Mouse (Mus musculus) liver, embryonic 11.5 days (tissue): ENCODE data around the gene Ypel4. TPM values are rescaled to one million over a fixed set of nuclear protein-coding genes. Genes with fewer than 3 reads are reported as not detected.
A peak's percentile ranks its signal among the peaks of the same experiment; 100 is the strongest.

ENCODE experiments used
- ATAC-seq: fragments of 200-750 bp; cut with Nextera tagmentation; replicated peaks from 2 replicates; pipeline ENCODE4 v1.8.0; 2017; ENCODE audit warnings: moderate number of reproducible peaks, mild to moderate bottlenecking, moderate TSS enrichment, moderate library complexity; ENCODE audit not compliant: low FRiP score
- DNase-seq: peaks from one replicate; pipeline ENCODE4 v3.0.0-alpha.2; 2017; ENCODE audit warnings: low spot score
- H3K27ac ChIP-seq: fragments of 300-500 bp; sonication (generic); 2 replicates; pipeline ENCODE4 v1.5.1; 2014; ENCODE audit warnings: mild to moderate bottlenecking, low read depth, low read length, control low read depth
- H3K27me3 ChIP-seq: fragments of 300-500 bp; sonication (generic); replicated peaks from 2 replicates; pipeline ENCODE4 v1.6.1; 2014; ENCODE audit warnings: low read length, mixed read lengths; ENCODE audit not compliant: control insufficient read depth, insufficient read depth
- H3K36me3 ChIP-seq: fragments of 300-500 bp; sonication (generic); 2 replicates; pipeline ENCODE4 v1.6.1; 2014; ENCODE audit warnings: mild to moderate bottlenecking, low read length, moderate library complexity, mixed read lengths; ENCODE audit not compliant: control insufficient read depth, insufficient read depth
- H3K4me1 ChIP-seq: fragments of 300-500 bp; sonication (generic); replicated peaks from 2 replicates; pipeline ENCODE4 v1.6.1; 2014; ENCODE audit warnings: low read length, mixed read lengths; ENCODE audit not compliant: control insufficient read depth, insufficient read depth
- H3K4me2 ChIP-seq: fragments of 300-500 bp; sonication (generic); 2 replicates; pipeline ENCODE4 v1.6.1; 2014; ENCODE audit warnings: mild to moderate bottlenecking, control low read depth, moderate library complexity
- H3K4me3 ChIP-seq: fragments of 300-500 bp; sonication (generic); 2 replicates; pipeline ENCODE4 v1.5.1; 2014; ENCODE audit warnings: low read depth, low read length, control low read depth
- H3K9ac ChIP-seq: fragments of 300-500 bp; sonication (generic); 2 replicates; pipeline ENCODE4 v1.6.1; 2014; ENCODE audit warnings: low read depth, low read length, control low read depth
- H3K9me3 ChIP-seq: fragments of 300-500 bp; sonication (generic); 2 replicates; pipeline ENCODE4 v1.6.1; 2016; ENCODE audit warnings: low read length, inconsistent platforms, mixed read lengths; ENCODE audit not compliant: control insufficient read depth
- WGBS: fragments of 180-500 bp; shearing (Covaris S2); extraction: QIAGEN DNeasy Blood & Tissue Kit; methylation state at CpG from one replicate; pipeline ENCODE4 v1.1.7; 2014; 5-methylcytosine and 5-hydroxymethylcytosine counted together
- polyA plus RNA-seq: library from polyadenylated mRNA; unstranded; fragments of >200 nt; fragmentation: Nextera tagmentation; extraction: Ambion mirVana; gene quantifications from 2 replicates; pipeline ENCODE4 v1.2.1, GENCODE M21; 2014

Ypel4 gene
- polyA plus RNA-seq, 1 experiment from 2014 or later, result 11.4 TPM

DNA sequence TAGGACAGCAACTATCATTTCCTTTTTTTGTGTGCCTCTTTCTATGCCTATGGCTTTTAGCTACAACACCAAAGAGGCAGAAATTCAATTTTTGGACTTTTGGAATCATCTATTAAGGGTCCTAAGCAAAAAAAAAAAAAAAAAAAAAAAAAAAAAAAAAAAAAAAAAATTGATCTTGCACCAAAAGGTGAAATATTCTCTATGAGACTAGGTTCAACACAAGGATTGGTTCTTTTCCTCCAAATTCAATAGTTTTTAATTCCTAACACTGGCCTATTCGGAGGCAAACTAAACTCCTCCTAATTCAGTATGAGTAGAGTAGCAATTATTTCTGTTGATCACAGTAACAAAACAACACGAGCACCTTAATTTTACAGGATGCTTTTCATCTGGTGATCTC is 22.0 kb upstream of the Ypel4 start:
- Histone ChIP-seq H3K36me3 (peaks cover 15% of the 10 kb centered on the region; the same call in 1 of the 2 replicates), H3K4me1 (peaks cover 11% of the 10 kb centered on the region), H3K4me3 (no peak overlapping the region), H3K27me3 (no peaks in the 10 kb centered on the region), H3K9me3 (no peaks in the 10 kb centered on the region), H3K4me2 (no peak overlapping the region), H3K27ac (no peak overlapping the region), H3K9ac (no peak overlapping the region)
- ATAC-seq, result no peak
- no peak for DNase-seq
- 89% methylated on average over 2 of the region's 2 CpGs for WGBS

DNA sequence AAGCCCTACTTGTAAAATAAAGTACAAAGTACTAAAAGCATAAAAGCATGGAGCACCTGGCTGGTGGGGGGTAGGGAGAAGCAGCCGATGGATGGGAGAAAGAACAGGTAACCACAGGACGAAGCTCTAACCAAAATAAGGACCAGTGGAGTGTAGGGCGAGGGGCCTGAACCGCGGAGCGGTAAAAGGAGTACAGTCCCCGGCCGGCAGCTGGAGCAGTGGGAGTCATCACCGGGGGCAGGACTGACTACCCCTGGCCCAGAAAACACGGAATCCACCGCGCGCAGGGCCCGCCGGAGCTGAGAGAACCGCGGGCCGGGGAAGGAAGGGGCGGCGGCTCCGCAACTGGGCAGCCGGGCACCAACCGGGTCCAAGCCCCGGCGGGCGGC is 19.4 kb upstream of the Ypel4 start:
- Histone ChIP-seq H3K9ac (peak overlapping the region; percentile 93), H3K27me3 (no peaks in the 10 kb centered on the region), H3K4me3 (peak overlapping the region; percentile 98), H3K27ac (peak overlapping the region; percentile 99), H3K9me3 (no peaks in the 10 kb centered on the region), H3K36me3 (peaks cover 10% of the 10 kb centered on the region; the same call in 1 of the 2 replicates), H3K4me2 (peak overlapping the region; percentile 69), H3K4me1 (peaks cover 14% of the 10 kb centered on the region)
- no peak; the same call in 1 of the 2 replicates for ATAC-seq
- WGBS, result under 1% methylated on average over 26 of the region's 26 CpGs
- DNase-seq, result no peak

DNA sequence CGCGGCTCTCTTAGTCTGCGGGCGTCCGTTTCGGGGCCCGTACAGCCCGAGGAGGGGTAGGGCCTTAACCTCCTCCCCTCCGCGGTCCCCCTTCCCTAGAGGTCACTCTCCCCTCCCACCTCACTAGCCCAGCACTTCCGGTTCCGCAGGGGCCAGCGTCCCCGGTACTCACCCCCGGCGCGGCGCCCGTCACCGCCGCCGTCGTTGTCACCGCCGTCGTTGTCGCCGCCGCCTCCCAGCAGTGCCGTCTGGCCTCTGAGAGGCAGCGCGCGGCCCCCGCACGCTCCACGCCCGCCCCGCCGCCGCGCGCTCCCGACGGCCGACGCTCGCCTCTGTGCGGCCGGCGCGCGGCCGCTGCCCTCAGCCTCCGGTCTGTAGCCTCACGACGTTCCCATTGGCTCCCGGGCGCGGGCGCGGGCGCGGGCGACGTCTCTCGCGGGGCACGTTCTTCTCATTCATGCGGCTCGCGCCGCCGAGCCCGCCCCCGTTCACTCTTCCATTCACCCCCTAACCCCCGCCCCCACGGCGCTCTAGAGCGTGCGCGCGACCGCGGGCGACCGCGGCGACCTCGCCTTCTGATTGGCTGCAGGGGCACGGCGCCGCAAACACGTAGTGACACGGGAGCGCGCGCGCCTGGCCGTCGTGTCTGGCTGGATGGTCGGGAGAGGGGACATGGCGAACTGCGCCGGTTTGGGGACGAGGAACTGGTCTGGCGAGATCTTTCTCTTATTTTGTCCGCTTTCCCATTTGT is 18.9 kb upstream of the Ypel4 start, which contains the start of gene Zdhhc5:
Gene Zdhhc5 (minus strand): TSS at position 370 of the 751 bp plus-strand sequence.
- peak within 1 kb of the TSS; percentile 99 for H3K27ac ChIP-seq
- H3K27me3 ChIP-seq, result no peaks in the 10 kb centered on the region
- peaks cover 7% of the 10 kb centered on the region; the same call in 1 of the 2 replicates for H3K36me3 ChIP-seq
- peak within 1 kb of the TSS; percentile 95 for H3K4me2 ChIP-seq
- peak; percentile 99 for DNase-seq
- no peaks in the 10 kb centered on the region for H3K9me3 ChIP-seq
- H3K4me3 ChIP-seq, result peak within 1 kb of the TSS; percentile 98
- peak within 1 kb of the TSS; percentile 93 for H3K9ac ChIP-seq
- ATAC-seq, result peak; percentile 90
- H3K4me1 ChIP-seq, result peaks cover 14% of the 10 kb centered on the region
- WGBS, result under 1% methylated on average over 107 of the region's 107 CpGs

DNA sequence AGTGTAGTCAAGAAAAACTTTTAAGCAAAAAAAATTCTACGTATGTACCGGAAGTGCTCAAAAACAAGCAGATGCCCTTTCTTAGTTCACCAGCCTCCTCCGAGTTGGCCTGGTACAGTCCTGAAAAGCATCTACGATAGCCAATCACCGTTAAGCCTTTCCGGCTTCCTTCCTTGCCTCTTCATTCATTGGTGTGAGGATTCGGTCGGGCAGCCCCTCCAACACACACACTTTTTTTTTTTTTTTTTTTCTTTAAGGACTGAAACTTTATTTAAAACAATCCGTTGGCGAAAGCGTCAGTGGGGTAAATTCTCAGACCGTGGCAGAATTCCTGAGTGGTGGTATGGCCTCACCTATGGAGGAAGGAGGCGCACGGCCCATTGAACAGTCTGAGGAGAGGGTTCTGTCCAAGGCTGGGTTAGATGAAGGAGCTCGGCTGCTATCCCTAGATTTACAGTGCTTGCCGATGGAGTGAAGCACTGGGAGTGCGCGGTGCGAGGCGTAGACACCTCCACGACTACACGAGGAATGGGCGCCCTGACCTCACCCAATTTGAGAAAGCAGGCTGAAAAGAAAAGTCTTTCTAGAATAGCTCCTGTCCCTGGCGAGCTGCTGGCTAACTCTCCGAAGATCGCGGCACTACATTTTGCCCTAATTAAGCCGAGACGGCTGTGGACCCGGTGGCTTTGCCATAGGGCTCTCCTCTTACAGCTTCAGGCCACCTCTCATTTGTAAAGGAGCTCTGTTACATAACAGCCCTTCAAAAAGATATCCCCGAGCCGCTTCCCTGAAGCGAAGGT is 18.1 kb upstream of the Ypel4 start:
- peak overlapping the region; percentile 98 for H3K4me3 ChIP-seq
- under 1% methylated on average over 33 of the region's 33 CpGs for WGBS
- peak overlapping the region; percentile 99 for H3K27ac ChIP-seq
- H3K9me3 ChIP-seq, result no peaks in the 10 kb centered on the region
- H3K9ac ChIP-seq, result peak overlapping the region; percentile 77
- H3K4me2 ChIP-seq, result peak overlapping the region; percentile 95
- no peaks in the 10 kb centered on the region for H3K27me3 ChIP-seq
- peaks cover 14% of the 10 kb centered on the region for H3K4me1 ChIP-seq
- peak; percentile 78 for DNase-seq
- peak; percentile 91 for ATAC-seq
- peaks cover 2% of the 10 kb centered on the region; the same call in 1 of the 2 replicates for H3K36me3 ChIP-seq

DNA sequence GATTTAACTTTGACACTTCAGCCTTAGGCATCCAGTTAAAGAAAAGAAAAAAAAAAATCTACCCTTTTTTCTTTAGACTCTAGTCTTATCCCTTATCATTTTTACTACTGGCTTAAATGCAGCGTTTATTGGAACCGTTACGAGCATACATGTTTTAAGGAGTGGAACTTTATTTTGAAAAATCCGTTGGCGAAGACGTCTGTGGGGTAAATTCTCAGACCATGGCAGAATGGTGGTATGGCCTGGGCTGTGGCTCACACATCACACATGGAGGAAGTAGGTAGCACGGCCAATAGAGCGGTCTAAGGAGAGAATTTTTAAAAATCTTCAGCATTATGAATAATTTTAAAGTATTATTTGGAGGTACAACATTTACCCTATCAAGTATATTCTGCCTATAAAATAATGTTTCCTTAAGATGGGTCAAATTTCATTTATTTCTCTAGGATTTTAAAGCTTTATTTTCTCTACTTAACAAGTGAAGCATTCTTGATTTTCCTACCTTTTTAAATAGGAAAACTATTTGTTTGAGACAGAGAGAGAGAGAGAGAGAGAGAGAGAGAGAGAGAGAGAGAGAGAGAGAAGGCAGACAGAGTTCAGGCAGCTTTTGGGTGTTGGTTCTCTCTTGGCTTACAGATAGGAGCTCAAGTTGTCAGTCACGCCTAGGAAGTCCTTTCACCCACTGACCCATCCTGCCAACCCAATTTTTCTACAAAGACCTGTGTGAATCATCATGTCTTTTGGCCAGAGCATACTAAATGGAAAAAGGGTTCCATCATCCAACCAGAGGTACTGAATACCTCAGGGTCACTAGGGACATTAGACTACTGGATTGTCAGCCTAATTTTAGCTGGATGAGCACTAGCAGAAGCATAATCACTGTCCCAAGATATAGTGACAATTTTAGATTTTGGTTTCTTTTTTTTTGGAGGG is 17.2 kb upstream of the Ypel4 start:
- Histone ChIP-seq H3K9ac (peak overlapping the region; percentile 77), H3K27me3 (no peaks in the 10 kb centered on the region), H3K27ac (peak overlapping the region; percentile 99), H3K36me3 (no peaks in the 10 kb centered on the region), H3K9me3 (no peaks in the 10 kb centered on the region), H3K4me3 (peak overlapping the region; percentile 98), H3K4me2 (peak overlapping the region; percentile 95), H3K4me1 (peaks cover 21% of the 10 kb centered on the region)
- DNase-seq (no peak), ATAC-seq (no peak)
- WGBS, result 23% methylated on average over 9 of the region's 9 CpGs

DNA sequence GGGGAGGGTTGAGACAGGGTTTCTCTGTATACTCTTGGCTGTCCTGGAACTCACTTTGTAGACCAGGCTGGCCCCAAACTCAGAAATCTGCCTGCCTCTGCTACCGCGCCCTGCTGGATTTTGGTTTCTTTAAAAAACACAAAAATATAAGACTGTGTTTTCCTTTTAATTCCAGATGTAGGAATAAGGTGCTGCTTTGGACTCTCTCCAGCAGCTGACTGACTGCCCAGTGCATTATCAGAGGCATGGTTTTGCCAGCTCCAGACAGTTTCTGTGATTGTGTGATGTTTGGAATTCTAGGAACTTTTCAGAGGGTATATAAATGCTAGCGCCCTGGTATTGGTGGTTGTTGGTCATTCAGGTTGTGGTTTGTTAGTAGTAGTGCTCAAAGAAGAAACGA is 16.5 kb upstream of the Ypel4 start:
- Histone ChIP-seq H3K4me2 (no peak overlapping the region), H3K27me3 (no peaks in the 10 kb centered on the region), H3K4me3 (no peak overlapping the region), H3K9me3 (no peaks in the 10 kb centered on the region), H3K36me3 (no peaks in the 10 kb centered on the region), H3K9ac (no peak overlapping the region), H3K27ac (peak overlapping the region; percentile 13; the same call in 1 of the 2 replicates), H3K4me1 (peaks cover 21% of the 10 kb centered on the region)
- DNase-seq, result no peak
- WGBS, result 91% methylated on average over 4 of the region's 4 CpGs
- ATAC-seq, result no peak

DNA sequence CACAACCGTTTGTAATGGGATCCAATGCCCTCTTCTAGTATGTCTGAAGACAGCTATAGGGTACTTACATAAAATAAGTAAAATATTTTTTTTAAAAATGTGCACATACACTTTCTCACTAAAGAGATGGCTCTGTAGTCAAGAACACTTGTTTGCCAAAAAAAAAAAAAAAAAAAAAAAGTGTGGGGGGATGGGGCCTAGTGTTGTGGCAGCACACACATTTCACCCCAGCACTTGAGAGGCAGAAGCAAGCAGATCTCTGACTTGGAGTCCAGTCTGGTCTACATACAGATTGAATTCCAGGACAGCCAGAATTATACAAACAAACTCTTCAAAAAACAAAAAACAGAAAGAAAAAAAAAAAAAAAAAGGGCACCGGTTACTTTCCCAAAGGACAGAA is 13.1 kb upstream of the Ypel4 start:
- no peak overlapping the region for H3K27ac ChIP-seq
- no peaks in the 10 kb centered on the region for H3K27me3 ChIP-seq
- H3K36me3 ChIP-seq, result peaks cover 12% of the 10 kb centered on the region
- no peak for ATAC-seq
- DNase-seq, result no peak
- peaks cover 14% of the 10 kb centered on the region for H3K4me1 ChIP-seq
- 97% methylated on average over 2 of the region's 2 CpGs for WGBS
- H3K9ac ChIP-seq, result no peak overlapping the region
- no peaks in the 10 kb centered on the region for H3K9me3 ChIP-seq
- H3K4me2 ChIP-seq, result no peak overlapping the region
- H3K4me3 ChIP-seq, result no peak overlapping the region

DNA sequence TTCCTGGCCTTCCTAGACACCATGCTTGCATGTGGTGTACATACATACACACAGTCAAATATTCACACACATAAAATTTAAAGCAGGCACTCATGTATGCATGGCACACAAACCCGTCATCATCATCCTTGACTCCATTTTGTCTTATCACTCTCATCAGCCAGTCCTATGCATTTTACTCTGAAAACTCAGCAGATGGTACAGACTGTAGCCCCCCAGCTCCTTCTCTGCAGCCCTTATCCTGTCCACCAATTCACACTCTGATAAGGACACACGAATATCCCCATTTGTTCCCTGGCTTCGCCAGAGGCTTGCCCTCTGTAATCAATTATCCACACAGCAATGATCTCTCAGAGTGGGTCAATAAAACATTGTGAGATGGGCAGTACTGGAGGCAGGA is 12.7 kb upstream of the Ypel4 start:
- Histone ChIP-seq H3K36me3 (peaks cover 13% of the 10 kb centered on the region), H3K4me2 (no peak overlapping the region), H3K9ac (no peak overlapping the region), H3K4me3 (no peak overlapping the region), H3K27me3 (no peaks in the 10 kb centered on the region), H3K4me1 (peaks cover 19% of the 10 kb centered on the region), H3K27ac (no peak overlapping the region), H3K9me3 (no peaks in the 10 kb centered on the region)
- ATAC-seq, result peak; percentile 51
- DNase-seq, result no peak
- WGBS, result 58% methylated on average over 3 of the region's 3 CpGs
